Mouse (Mus musculus) hindbrain, embryonic 11.5 days (tissue): Measurements from ENCODE around the gene Ppp2r5c. TPM values are rescaled to one million over a fixed set of nuclear protein-coding genes. Genes with fewer than 3 reads are reported as not detected.

Experiments
- ATAC-seq: fragments of 200-750 bp; cut with Nextera tagmentation; 2 replicates; pipeline ENCODE4 v1.8.0; 2017; ENCODE audit warnings: mild to moderate bottlenecking, moderate TSS enrichment, moderate library complexity; ENCODE audit not compliant: low FRiP score
- DNase-seq: peaks from one replicate; pipeline ENCODE4 v3.0.0-alpha.2; 2015; ENCODE audit warnings: low spot score
- H3K27ac ChIP-seq: fragments of 300-500 bp; sonication (generic); 2 replicates; pipeline ENCODE4 v1.5.1; 2014; ENCODE audit warnings: mild to moderate bottlenecking, low read depth, low read length
- H3K27me3 ChIP-seq: fragments of 300-500 bp; sonication (generic); 2 replicates; pipeline ENCODE4 v1.6.1; 2014; ENCODE audit warnings: mild to moderate bottlenecking, low read length, moderate library complexity, mixed read lengths; ENCODE audit not compliant: control insufficient read depth, insufficient read depth
- H3K36me3 ChIP-seq: fragments of 300-500 bp; sonication (generic); 2 replicates; pipeline ENCODE4 v1.6.1; 2014; ENCODE audit warnings: mild to moderate bottlenecking, low read length, moderate library complexity, mixed read lengths; ENCODE audit not compliant: control insufficient read depth, insufficient read depth
- H3K4me1 ChIP-seq: fragments of 300-500 bp; sonication (generic); replicated peaks from 2 replicates; pipeline ENCODE4 v1.6.1; 2014; ENCODE audit warnings: low read length, mixed read lengths; ENCODE audit not compliant: control insufficient read depth, insufficient read depth
- H3K4me2 ChIP-seq: fragments of 300-500 bp; sonication (generic); replicated peaks from 2 replicates; pipeline ENCODE4 v1.6.1; 2014; ENCODE audit warnings: mild to moderate bottlenecking, low read depth, low read length
- H3K4me3 ChIP-seq: fragments of 300-500 bp; sonication (generic); 2 replicates; pipeline ENCODE4 v1.5.1; 2014; ENCODE audit warnings: low read depth, low read length
- H3K9ac ChIP-seq: fragments of 300-500 bp; sonication (generic); 2 replicates; pipeline ENCODE4 v1.6.1; 2014; ENCODE audit warnings: low read depth, low read length
- H3K9me3 ChIP-seq: fragments of 300-500 bp; sonication (generic); 2 replicates; pipeline ENCODE4 v1.6.1; 2016; ENCODE audit warnings: low read length; ENCODE audit not compliant: control insufficient read depth
- WGBS: fragments of 180-500 bp; shearing (Covaris S2); extraction: QIAGEN DNeasy Blood & Tissue Kit; methylation state at CpG from one replicate; pipeline ENCODE4 v1.1.7; 2014; 5-methylcytosine and 5-hydroxymethylcytosine counted together
- polyA plus RNA-seq: library from polyadenylated mRNA; unstranded; fragments of >200 nt; fragmentation: Nextera tagmentation; extraction: Ambion mirVana; gene quantifications from 2 replicates; pipeline ENCODE4 v1.2.1, GENCODE M21; 2014

The Ppp2r5c gene
- polyA plus RNA-seq, 1 experiment from 2014 or later = 162 TPM

GRCm38 (mm10) chr12:110478601-110479008, 31.7 kb downstream of the Ppp2r5c start:
- 83% methylated on average over 9 of the region's 9 CpGs for WGBS
- H3K9ac ChIP-seq = no peak overlapping the region
- DNase-seq = no peak

GRCm38 (mm10) chr12:110479268-110479667, 32.3 kb downstream of the Ppp2r5c start:
- ATAC-seq = no peak
- no peak overlapping the region for H3K4me3 ChIP-seq
- WGBS = 88% methylated on average over 12 of the region's 12 CpGs

More at GRCm38 (mm10) chr12:110478601-110479008, 31.7 kb downstream of the Ppp2r5c start:
- ATAC-seq = no peak
- Histone ChIP-seq H3K4me3 (no peak overlapping the region), H3K36me3 (no peaks in the 10 kb centered on the region), H3K4me1 (no peaks in the 10 kb centered on the region), H3K9me3 (no peaks in the 10 kb centered on the region), H3K27me3 (no peaks in the 10 kb centered on the region), H3K27ac (no peak overlapping the region), H3K4me2 (no peak overlapping the region)

GRCm38 (mm10) chr12:110480701-110481100, 33.8 kb downstream of the Ppp2r5c start:
- Histone ChIP-seq H3K4me3 (no peak overlapping the region), H3K9ac (no peak overlapping the region), H3K4me1 (peaks cover 4% of the 10 kb centered on the region; the same call in 1 of the 2 replicates), H3K27ac (no peak overlapping the region), H3K4me2 (no peak overlapping the region), H3K36me3 (no peaks in the 10 kb centered on the region), H3K9me3 (no peaks in the 10 kb centered on the region), H3K27me3 (no peaks in the 10 kb centered on the region)
- 77% methylated on average over 4 of the region's 4 CpGs for WGBS
- no peak for DNase-seq
- no peak for ATAC-seq

More at GRCm38 (mm10) chr12:110479268-110479667, 32.3 kb downstream of the Ppp2r5c start:
- no peaks in the 10 kb centered on the region for H3K36me3 ChIP-seq
- no peaks in the 10 kb centered on the region for H3K27me3 ChIP-seq
- no peak overlapping the region for H3K4me2 ChIP-seq
- H3K9ac ChIP-seq = no peak overlapping the region
- H3K27ac ChIP-seq = no peak overlapping the region
- no peaks in the 10 kb centered on the region for H3K9me3 ChIP-seq
- peaks cover 4% of the 10 kb centered on the region; the same call in 1 of the 2 replicates for H3K4me1 ChIP-seq
- DNase-seq = no peak

- ATAC-seq (no peak), DNase-seq (no peak)
- Histone ChIP-seq H3K27me3 (no peaks in the 10 kb centered on the region), H3K4me1 (peaks cover 10% of the 10 kb centered on the region; the same call in 1 of the 2 replicates), H3K36me3 (no peaks in the 10 kb centered on the region), H3K4me3 (no peak overlapping the region), H3K27ac (no peak overlapping the region), H3K4me2 (no peak overlapping the region), H3K9me3 (no peaks in the 10 kb centered on the region), H3K9ac (no peak overlapping the region)
- WGBS = 36% methylated on average over 6 of the region's 6 CpGs
Measured at GRCm38 (mm10) chr12:110483761-110484160, 36.8 kb downstream of the Ppp2r5c start.

GRCm38 (mm10) chr12:110484824-110485584, 38.1 kb downstream of the Ppp2r5c start:
- Histone ChIP-seq H3K36me3 (0 out of 2 replicates have a peak, but pooled peaks cover 2% of the 10 kb centered on the region), H3K4me3 (peak overlapping the region; percentile 75), H3K4me1 (peaks cover 10% of the 10 kb centered on the region; the same call in 1 of the 2 replicates), H3K9ac (peak overlapping the region; percentile 88), H3K4me2 (peak overlapping the region; percentile 81), H3K27me3 (no peaks in the 10 kb centered on the region), H3K9me3 (no peaks in the 10 kb centered on the region), H3K27ac (peak overlapping the region; percentile 98)
- ATAC-seq (peak; percentile 49), DNase-seq (peak; percentile 17)
- WGBS = 6% methylated on average over 17 of the region's 17 CpGs

GRCm38 (mm10) chr12:110485585-110486331, 38.8 kb downstream of the Ppp2r5c start:
- under 1% methylated on average over 27 of the region's 27 CpGs for WGBS

GRCm38 (mm10) chr12:110486852-110487251, 39.9 kb downstream of the Ppp2r5c start:
- no peak for ATAC-seq
- 91% methylated on average over 5 of the region's 5 CpGs for WGBS
- Histone ChIP-seq H3K27ac (no peak overlapping the region), H3K36me3 (0 out of 2 replicates have a peak, but pooled peaks cover 3% of the 10 kb centered on the region), H3K27me3 (no peaks in the 10 kb centered on the region), H3K4me3 (peak overlapping the region; percentile 75), H3K9ac (peak overlapping the region; percentile 88; the same call in 1 of the 2 replicates), H3K4me2 (peak overlapping the region; percentile 81), H3K9me3 (no peaks in the 10 kb centered on the region), H3K4me1 (peaks cover 10% of the 10 kb centered on the region; the same call in 1 of the 2 replicates)
- DNase-seq = no peak

More at GRCm38 (mm10) chr12:110485585-110486331, 38.8 kb downstream of the Ppp2r5c start:
- H3K4me3 ChIP-seq = peak overlapping the region; percentile 75
- H3K9ac ChIP-seq = peak overlapping the region; percentile 88
- peak overlapping the region; percentile 81 for H3K4me2 ChIP-seq
- DNase-seq (peak; percentile 83), ATAC-seq (peak; percentile 86)
- no peaks in the 10 kb centered on the region for H3K27me3 ChIP-seq
- H3K4me1 ChIP-seq = peaks cover 10% of the 10 kb centered on the region; the same call in 1 of the 2 replicates
- H3K27ac ChIP-seq = peak overlapping the region; percentile 98
- 0 out of 2 replicates have a peak, but pooled peaks cover 3% of the 10 kb centered on the region for H3K36me3 ChIP-seq
- H3K9me3 ChIP-seq = no peaks in the 10 kb centered on the region

GRCm38 (mm10) chr12:110488031-110488430, 41.1 kb downstream of the Ppp2r5c start:
- no peak for ATAC-seq

More at GRCm38 (mm10) chr12:110488031-110488430, 41.1 kb downstream of the Ppp2r5c start:
- WGBS = 74% methylated on average over 9 of the region's 9 CpGs
- Histone ChIP-seq H3K36me3 (0 out of 2 replicates have a peak, but pooled peaks cover 3% of the 10 kb centered on the region), H3K4me2 (no peak overlapping the region), H3K27ac (no peak overlapping the region), H3K4me3 (no peak overlapping the region), H3K27me3 (no peaks in the 10 kb centered on the region), H3K9ac (no peak overlapping the region), H3K4me1 (peaks cover 10% of the 10 kb centered on the region; the same call in 1 of the 2 replicates), H3K9me3 (no peaks in the 10 kb centered on the region)
- no peak for DNase-seq
